In the genomic region with DNA sequence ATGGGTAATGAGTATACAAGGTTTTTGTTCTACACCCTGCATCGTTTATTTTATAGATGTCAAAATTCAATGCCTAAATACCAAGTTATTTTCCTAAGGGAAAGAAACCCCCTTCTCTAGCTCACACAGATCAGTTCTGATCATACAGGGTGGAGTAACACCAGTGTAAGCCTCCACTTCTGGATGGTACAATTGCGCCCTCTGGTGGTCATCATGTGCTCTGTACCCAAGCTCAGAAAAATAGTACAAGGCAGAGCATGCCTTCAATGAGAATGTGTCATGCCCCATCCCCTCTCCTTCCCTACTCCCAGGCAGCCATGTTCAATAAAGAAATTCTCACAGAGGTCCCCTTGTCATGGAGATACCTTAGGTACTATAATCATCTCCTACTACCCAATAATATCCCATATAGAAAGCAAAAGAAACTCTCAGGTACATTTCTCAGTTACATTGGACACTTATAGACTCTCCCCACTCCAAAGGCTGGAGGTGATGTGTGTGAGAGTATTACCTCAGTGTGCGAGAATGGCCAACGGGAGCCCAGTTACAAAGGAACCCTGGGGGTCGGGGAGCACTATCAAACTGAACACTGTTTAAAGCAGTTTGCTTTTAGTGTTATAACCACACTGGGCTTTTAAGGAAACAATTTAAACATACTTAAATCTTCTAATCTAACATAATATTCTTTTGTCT, we compare ENCODE assay signal across 8 mouse cellular contexts. TPM values are rescaled to one million over a fixed set of nuclear protein-coding genes. Genes with fewer than 3 reads are reported as not detected.
DNase-seq lines count a peak whose midpoint lies in the region; ATAC-seq and TF ChIP-seq lines count a peak whose summit lies in the region.

No protein-coding gene starts in this region.

- H3K9ac ChIP-seq in intestine, embryonic 16.5 days (ENCODE audit: low read depth, low read length), result no peak overlapping the region

- H3K4me3 ChIP-seq in intestine, embryonic 16.5 days (ENCODE audit: low read length), result no peak overlapping the region
- H3K4me3 ChIP-seq in small intestine, adult 2 months (ENCODE audit: low read depth, low read length), result no peak overlapping the region

- H3K4me1 ChIP-seq in intestine, embryonic 16.5 days (ENCODE audit: control insufficient read depth, insufficient read depth, low read length), result no peaks in the 10 kb centered on the region
- no peaks in the 10 kb centered on the region for H3K4me1 ChIP-seq in small intestine, adult 2 months (ENCODE audit: control insufficient read depth, insufficient read depth, insufficient read length, low read length)

- no peaks in the 10 kb centered on the region for H3K27me3 ChIP-seq in intestine, embryonic 16.5 days (replicated peaks; ENCODE audit: control insufficient read depth, insufficient read depth, low read length)
- no peaks in the 10 kb centered on the region for H3K27me3 ChIP-seq in small intestine, adult 2 months (ENCODE audit: control insufficient read depth, insufficient read depth, low read length)

- ATAC-seq in intestine, embryonic 16.5 days, result peak; percentile 81
- ATAC-seq in megakaryocyte-erythroid progenitor cell, adult 5-6 weeks (replicated peaks; ENCODE audit: low FRiP score, low TSS enrichment, poor library complexity, severe bottlenecking), result peak; percentile 90

- 26% methylated on average over 5 of the region's 5 CpGs for WGBS in intestine, embryonic 16.5 days
- WGBS in small intestine, adult 2 months, result 23% methylated on average over 5 of the region's 5 CpGs

- no peaks in the 10 kb centered on the region for H3K36me3 ChIP-seq in intestine, embryonic 16.5 days (ENCODE audit: control insufficient read depth, insufficient read depth, low read length)
- no peaks in the 10 kb centered on the region for H3K36me3 ChIP-seq in small intestine, adult 2 months (ENCODE audit: control insufficient read depth, insufficient read depth, low read length)

- peak; percentile 16; the same call in 1 of the 2 replicates for TF ChIP-seq CTCF in small intestine, adult 2 months (IDR thresholded peaks at IDR 0.05; ENCODE audit: extremely low read depth, insufficient read length, insufficient replicate concordance, low read depth, low read length)

- no peak for TF ChIP-seq POLR2A in small intestine, adult 2 months (IDR thresholded peaks at IDR 0.05; ENCODE audit: low read depth, low read length)

- H3K9me3 ChIP-seq in intestine, embryonic 16.5 days (ENCODE audit: control insufficient read depth, low read length), result no peaks in the 10 kb centered on the region

- H3K4me2 ChIP-seq in intestine, embryonic 16.5 days (ENCODE audit: low read depth, low read length), result no peak overlapping the region

- peak; percentile 74 for DNase-seq in A20 (ENCODE audit: low read depth, low spot score)
- peak; percentile 54 to 90 for DNase-seq in adrenal gland, adult (ENCODE audit: inconsistent age in 2 of 2, low spot score in 1 of 2)
- DNase-seq in embryo, embryonic 11 days, result peak; percentile 88
- peak; percentile 61 for DNase-seq in gastrocnemius, postnatal 14 days
- DNase-seq in left cerebral cortex, postnatal 10 days (ENCODE audit: extremely low spot score in 1 of 2, low spot score in 2 of 2), result peak; percentile 60 to 73

- intact Hi-C loops in gastrocnemius, postnatal 14 days (cut with DNase I; ENCODE audit: low total_unique reads), result loop anchor here (5.0 kb wide), 1 partner anchor 376 kb away; no protein-coding TSS in a partner anchor
- intact Hi-C loops in left cerebral cortex, postnatal 10 days (cut with DNase I), result loop anchor here (2.0 to 5.0 kb wide), 2 partner anchors 307 to 376 kb away; no protein-coding TSS in a partner anchor

- no peak overlapping the region for H3K27ac ChIP-seq in intestine, embryonic 16.5 days (ENCODE audit: low read length)
- H3K27ac ChIP-seq in small intestine, adult 2 months (ENCODE audit: insufficient read depth, low read depth, low read length), result no peak overlapping the region

RNA-seq across cellular contexts. Expression of a gene that starts 47.2 kb away (rescaled TPM):
- total RNA-seq in gastrocnemius, postnatal 14 days (2021), result 10 to 100 TPM; 54.3 to 61.5 TPM
- polyA plus RNA-seq in intestine, embryonic 16.5 days (2015; fragmentation: Nextera tagmentation; extraction: Ambion mirVana), result 283 and 307 TPM in 2 replicates
- total RNA-seq in left cerebral cortex, postnatal 10 days (2021), result 100 to 1,000 TPM; 105 to 111 TPM
- 201 and 227 TPM in 2 replicates for total RNA-seq in megakaryocyte-erythroid progenitor cell, adult 5-6 weeks (2014; fragmentation: Nextera tagmentation)
- 163 and 238 TPM in 2 replicates for total RNA-seq in megakaryocyte-erythroid progenitor cell, adult 5-6 weeks (2017)
- polyA plus RNA-seq in small intestine, adult 2 months (2012; rRNA removed), result 1.4 and 2.2 TPM in 2 replicates
